Mouse (Mus musculus) midbrain, embryonic 13.5 days (tissue): ENCODE data around the gene Gm42674. TPM values are rescaled to one million over a fixed set of nuclear protein-coding genes. Genes with fewer than 3 reads are reported as not detected.

Experiments used
- ATAC-seq: fragments of 200-750 bp; cut with Nextera tagmentation; 2 replicates; pipeline ENCODE4 v1.8.0; 2017; ENCODE audit warnings: mild to moderate bottlenecking, moderate TSS enrichment, moderate library complexity
- H3K27ac ChIP-seq: fragments of 300-500 bp; sonication (generic); 2 replicates; pipeline ENCODE4 v1.5.1; 2015; ENCODE audit warnings: inconsistent platforms, mild to moderate bottlenecking, moderate library complexity
- H3K27me3 ChIP-seq: fragments of 300-500 bp; sonication (generic); 2 replicates; pipeline ENCODE4 v1.6.1; 2015; ENCODE audit warnings: mild to moderate bottlenecking, inconsistent platforms
- H3K36me3 ChIP-seq: fragments of 300-500 bp; sonication (generic); 2 replicates; pipeline ENCODE4 v1.6.1; 2015; ENCODE audit warnings: mild to moderate bottlenecking, inconsistent platforms
- H3K4me1 ChIP-seq: fragments of 300-500 bp; sonication (generic); replicated peaks from 2 replicates; pipeline ENCODE4 v1.6.1; 2015; ENCODE audit warnings: inconsistent platforms
- H3K4me2 ChIP-seq: fragments of 300-500 bp; sonication (generic); replicated peaks from 2 replicates; pipeline ENCODE4 v1.6.1; 2015; ENCODE audit warnings: moderate library complexity, mild to moderate bottlenecking, inconsistent platforms
- H3K4me3 ChIP-seq: fragments of 300-500 bp; sonication (generic); replicated peaks from 2 replicates; pipeline ENCODE4 v1.5.1; 2015; ENCODE audit warnings: mild to moderate bottlenecking, inconsistent platforms
- H3K9ac ChIP-seq: fragments of 300-500 bp; sonication (generic); replicated peaks from 2 replicates; pipeline ENCODE4 v1.6.1; 2015; ENCODE audit warnings: mild to moderate bottlenecking, inconsistent platforms
- H3K9me3 ChIP-seq: fragments of 300-500 bp; sonication (generic); 2 replicates; pipeline ENCODE4 v1.6.1; 2016; ENCODE audit warnings: mild to moderate bottlenecking, inconsistent platforms
- WGBS: fragments of 180-500 bp; shearing (Covaris S2); methylation state at CpG from one replicate; pipeline ENCODE4 v1.1.7; 2015; 5-methylcytosine and 5-hydroxymethylcytosine counted together
- polyA plus RNA-seq: library from polyadenylated mRNA; unstranded; fragments of >200 nt; fragmentation: Nextera tagmentation; extraction: Ambion mirVana; gene quantifications from 2 replicates; pipeline ENCODE4 v1.2.1, GENCODE M21; 2015

The Gm42674 gene
- not detected in 2 replicates for polyA plus RNA-seq

DNA sequence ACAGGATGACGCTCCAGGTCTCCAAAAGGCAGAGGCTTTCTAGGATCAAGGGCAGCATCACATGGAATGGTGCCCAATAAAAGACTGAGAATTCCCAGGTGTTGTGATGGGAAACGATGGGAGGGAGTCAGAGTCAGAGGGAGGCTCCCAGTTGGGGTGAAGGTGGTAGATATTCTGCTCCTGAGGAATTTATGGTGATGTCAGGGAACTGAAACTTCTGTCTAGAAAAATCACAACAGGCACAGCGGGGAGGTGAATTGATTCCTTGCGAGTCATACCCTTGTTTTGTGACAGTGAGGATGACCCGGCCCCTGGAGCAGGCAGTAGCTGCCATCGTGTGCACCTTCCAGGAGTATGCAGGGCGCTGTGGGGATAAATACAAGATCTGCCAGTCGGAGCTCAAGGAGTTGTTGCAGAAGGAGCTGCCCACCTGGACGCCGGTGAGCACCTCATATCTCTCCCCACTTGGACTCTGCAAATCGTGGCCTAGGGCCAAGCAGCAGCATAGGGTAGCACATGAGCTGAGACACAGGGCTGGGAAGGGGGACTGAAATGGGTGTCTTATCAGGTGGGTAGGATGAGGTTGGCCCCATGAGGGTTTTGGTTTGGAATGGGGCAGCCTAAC is at the start of gene Gm42674:
Gm42674 (plus strand) TSS at position 419 of the 625 bp plus-strand sequence.
- Histone ChIP-seq H3K9ac (no peak within 1 kb of the TSS), H3K27me3 (no peaks in the 10 kb centered on the region), H3K9me3 (no peaks in the 10 kb centered on the region), H3K4me2 (no peak within 1 kb of the TSS), H3K36me3 (no peaks in the 10 kb centered on the region), H3K27ac (no peak within 1 kb of the TSS), H3K4me3 (no peak within 1 kb of the TSS), H3K4me1 (no peaks in the 10 kb centered on the region)
- ATAC-seq: no peak
- WGBS: 85% methylated on average over 11 of the region's 11 CpGs

DNA sequence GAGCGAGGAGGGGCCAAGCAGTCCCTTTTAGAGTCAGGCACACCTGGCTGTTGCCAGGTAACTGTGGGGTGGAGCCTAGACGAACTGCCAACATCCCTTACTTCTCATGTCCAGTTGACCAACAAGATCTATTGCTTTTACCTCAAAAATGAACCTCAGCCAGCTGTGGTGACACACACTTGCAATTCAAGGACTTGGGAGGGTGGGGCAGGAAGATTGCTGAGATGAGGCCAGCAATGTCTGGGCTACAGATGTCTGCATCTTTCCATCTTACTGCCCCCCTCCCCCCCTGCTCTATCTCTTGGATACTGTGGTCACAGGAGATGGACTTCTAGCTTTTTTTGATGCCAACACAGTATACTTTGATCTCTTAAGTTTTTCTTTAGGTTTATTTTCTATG is 49.5 kb upstream of the Gm42674 start:
- WGBS: 86% methylated on average over 2 of the region's 2 CpGs
- ATAC-seq: no peak

DNA sequence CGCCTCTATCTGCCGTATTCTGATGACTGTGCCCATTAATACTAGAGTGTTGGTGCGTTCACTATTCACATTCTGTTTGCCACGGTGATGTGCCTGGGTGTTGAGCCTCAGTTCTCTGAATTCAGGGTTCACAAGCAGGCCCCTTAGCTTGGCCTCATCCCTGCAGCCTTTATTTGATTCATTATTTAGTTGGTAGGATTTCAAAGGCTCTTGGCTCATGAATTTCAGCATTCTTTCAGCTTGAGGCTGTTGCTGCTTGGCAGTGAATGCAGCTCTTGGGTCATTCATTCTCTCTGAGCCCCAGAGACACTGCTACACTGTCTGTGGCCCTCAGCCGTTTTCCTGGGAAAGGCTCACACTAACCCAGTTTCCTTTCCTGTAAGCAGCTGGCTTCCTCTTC is 45.8 kb upstream of the Gm42674 start:
- no peak overlapping the region for H3K27ac ChIP-seq
- H3K4me1 ChIP-seq: peaks cover 4% of the 10 kb centered on the region; the same call in 1 of the 2 replicates
- 29% methylated on average over 5 of the region's 5 CpGs for WGBS
- no peaks in the 10 kb centered on the region for H3K27me3 ChIP-seq
- no peak overlapping the region for H3K4me3 ChIP-seq
- H3K9me3 ChIP-seq: no peaks in the 10 kb centered on the region
- H3K4me2 ChIP-seq: no peak overlapping the region
- H3K36me3 ChIP-seq: no peaks in the 10 kb centered on the region
- no peak overlapping the region for H3K9ac ChIP-seq
- peak; percentile 80 for ATAC-seq

More for the DNA sequence above, 49.5 kb upstream of the Gm42674 start:
- no peaks in the 10 kb centered on the region for H3K27me3 ChIP-seq
- no peak overlapping the region for H3K9ac ChIP-seq
- H3K4me3 ChIP-seq: no peak overlapping the region
- H3K27ac ChIP-seq: no peak overlapping the region
- no peak overlapping the region for H3K4me2 ChIP-seq
- H3K36me3 ChIP-seq: no peaks in the 10 kb centered on the region
- H3K9me3 ChIP-seq: no peaks in the 10 kb centered on the region
- peaks cover 4% of the 10 kb centered on the region; the same call in 1 of the 2 replicates for H3K4me1 ChIP-seq

DNA sequence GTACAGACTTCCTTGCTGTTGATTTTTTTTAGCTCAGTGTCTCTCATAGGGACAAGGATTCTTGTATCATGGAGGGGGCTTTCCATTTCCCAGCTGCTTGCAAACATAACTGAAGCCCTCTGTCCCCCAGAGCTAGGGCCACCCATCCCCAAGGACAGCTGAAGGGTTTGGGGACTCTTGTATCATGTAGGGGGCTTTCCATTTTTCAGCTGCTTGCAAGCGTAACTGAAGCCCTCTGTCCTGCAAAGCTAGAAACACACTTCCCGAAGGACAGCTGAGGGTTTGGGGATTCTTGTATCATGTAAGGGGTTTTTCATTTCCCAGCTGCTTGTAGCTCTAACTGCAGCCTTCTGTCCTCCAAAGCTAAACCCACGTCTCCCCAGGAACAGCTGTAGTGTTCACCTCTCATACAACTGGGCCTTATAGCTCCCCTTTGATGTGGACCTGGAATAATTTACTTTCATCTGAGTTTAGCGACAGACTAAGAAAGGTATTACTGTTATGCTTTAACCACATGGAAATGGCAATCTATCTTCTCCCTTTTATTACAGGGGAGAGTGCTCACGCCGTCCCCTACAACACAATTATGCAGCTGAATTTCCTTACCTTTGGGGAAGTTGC is 41.6 kb upstream of the Gm42674 start, which contains the start of gene S100a3:
S100a3 (plus strand) TSS at position 571 of the 621 bp plus-strand sequence.
- no peaks in the 10 kb centered on the region for H3K36me3 ChIP-seq
- H3K4me1 ChIP-seq: peaks cover 4% of the 10 kb centered on the region; the same call in 1 of the 2 replicates
- WGBS: 89% methylated on average over 6 of the region's 6 CpGs
- no peaks in the 10 kb centered on the region for H3K27me3 ChIP-seq
- no peak for ATAC-seq
- H3K27ac ChIP-seq: no peak within 1 kb of the TSS
- H3K9me3 ChIP-seq: no peaks in the 10 kb centered on the region
- H3K9ac ChIP-seq: no peak within 1 kb of the TSS
- no peak within 1 kb of the TSS for H3K4me2 ChIP-seq
- no peak within 1 kb of the TSS for H3K4me3 ChIP-seq

DNA sequence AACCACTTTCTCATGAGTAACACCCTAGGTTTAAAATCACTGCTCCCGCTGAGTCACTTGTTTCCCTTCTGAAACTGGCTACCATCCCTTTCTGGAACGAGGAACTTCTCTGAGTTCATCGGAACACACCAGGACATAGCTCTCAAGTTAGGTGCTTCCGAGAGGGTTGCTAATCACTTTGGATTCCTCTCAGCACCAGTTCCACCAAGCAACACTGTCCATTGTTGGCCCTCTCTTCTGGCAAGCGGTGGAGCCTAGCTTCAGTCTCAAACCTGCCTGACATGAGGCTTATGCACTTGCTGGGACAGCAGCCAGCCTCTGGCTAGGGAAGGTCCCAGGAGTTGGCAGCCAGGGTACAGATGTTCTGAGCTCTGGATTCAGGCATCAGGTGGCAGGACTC is 27.0 kb upstream of the Gm42674 start:
- Histone ChIP-seq H3K9me3 (no peaks in the 10 kb centered on the region), H3K9ac (no peak overlapping the region), H3K4me2 (no peak overlapping the region), H3K27me3 (no peaks in the 10 kb centered on the region), H3K36me3 (no peaks in the 10 kb centered on the region), H3K27ac (no peak overlapping the region), H3K4me3 (no peak overlapping the region), H3K4me1 (no peaks in the 10 kb centered on the region)
- 83% methylated on average over 5 of the region's 5 CpGs for WGBS
- no peak for ATAC-seq

DNA sequence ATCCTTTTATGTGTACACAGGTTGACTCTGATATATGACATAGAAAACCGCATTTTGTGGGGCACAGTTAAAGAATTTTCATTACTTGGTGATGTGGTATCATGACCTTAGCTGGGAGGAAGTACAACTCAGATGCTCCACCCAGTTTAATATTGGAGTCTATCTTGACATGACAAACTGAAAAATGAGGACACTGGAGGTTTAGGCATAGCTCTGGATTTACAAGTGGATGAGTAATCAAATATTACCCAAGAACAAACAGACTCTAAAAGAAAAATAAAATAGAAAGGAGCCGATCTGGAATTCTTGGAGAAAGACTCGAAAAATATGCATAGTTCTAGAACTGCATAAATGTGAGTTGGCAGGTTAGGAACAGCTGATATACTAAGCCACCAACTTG is 26.4 kb upstream of the Gm42674 start:
- Histone ChIP-seq H3K4me1 (no peaks in the 10 kb centered on the region), H3K4me2 (no peak overlapping the region), H3K27ac (no peak overlapping the region), H3K4me3 (no peak overlapping the region), H3K27me3 (no peaks in the 10 kb centered on the region), H3K9me3 (no peaks in the 10 kb centered on the region), H3K36me3 (no peaks in the 10 kb centered on the region), H3K9ac (no peak overlapping the region)
- ATAC-seq: no peak
- 93% methylated on average over 3 of the region's 3 CpGs for WGBS

DNA sequence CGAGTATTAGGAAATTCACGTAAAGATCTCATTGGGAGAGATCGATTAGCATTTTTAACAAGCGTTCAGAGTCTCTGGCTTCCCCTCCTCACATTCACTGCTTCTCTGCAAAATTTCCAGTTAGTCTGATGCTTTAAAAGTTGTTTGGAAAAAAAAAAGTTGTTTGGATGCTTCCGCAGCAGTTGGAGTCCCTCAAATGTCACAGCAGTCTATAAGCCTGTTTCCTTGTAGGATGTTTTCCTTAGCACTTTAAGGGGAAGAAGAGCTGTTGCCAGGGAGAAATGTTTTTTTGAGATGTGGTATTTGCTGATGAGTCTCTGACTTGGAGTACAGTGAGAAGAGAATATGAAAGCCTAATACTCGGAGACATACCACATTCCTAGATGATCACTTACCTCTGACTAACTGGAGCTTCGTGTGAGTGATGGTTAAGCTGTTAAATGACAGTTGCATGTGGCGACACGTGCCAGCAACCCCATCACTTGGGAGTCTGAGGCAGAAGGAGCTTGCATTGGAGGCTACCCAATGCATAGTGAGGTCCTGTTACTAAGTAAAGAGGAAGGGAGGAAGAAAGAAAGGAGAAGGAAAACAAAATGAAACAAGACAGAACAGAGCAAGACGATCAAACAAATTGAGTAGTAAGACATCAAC is 25.2 kb upstream of the Gm42674 start:
- 74% methylated on average over 10 of the region's 10 CpGs for WGBS
- Histone ChIP-seq H3K4me1 (no peaks in the 10 kb centered on the region), H3K4me2 (no peak overlapping the region), H3K27ac (no peak overlapping the region), H3K36me3 (no peaks in the 10 kb centered on the region), H3K4me3 (no peak overlapping the region), H3K9me3 (no peaks in the 10 kb centered on the region), H3K27me3 (no peaks in the 10 kb centered on the region), H3K9ac (no peak overlapping the region)
- no peak for ATAC-seq

DNA sequence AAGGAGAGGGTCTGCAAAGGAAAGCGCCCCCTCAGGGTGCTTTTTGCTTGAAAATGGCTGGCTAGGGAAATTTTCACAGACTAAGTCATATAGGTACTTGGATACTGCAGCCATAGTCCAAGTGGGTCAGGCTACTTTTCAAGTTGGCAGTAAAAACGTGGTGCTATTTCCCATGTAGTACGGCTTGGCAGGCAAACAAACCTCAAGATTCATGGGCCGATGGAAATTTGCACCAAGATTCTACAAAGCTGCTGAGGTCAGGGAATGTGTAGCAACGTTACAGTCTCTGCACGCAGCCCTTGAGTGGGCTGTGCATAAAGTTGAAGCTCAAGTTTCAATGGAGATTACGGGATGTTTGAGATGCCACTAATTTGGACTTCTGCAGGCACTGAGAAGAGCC is 22.3 kb upstream of the Gm42674 start:
- Histone ChIP-seq H3K4me2 (no peak overlapping the region), H3K36me3 (no peaks in the 10 kb centered on the region), H3K4me3 (no peak overlapping the region), H3K9me3 (no peaks in the 10 kb centered on the region), H3K9ac (no peak overlapping the region), H3K27me3 (no peaks in the 10 kb centered on the region), H3K27ac (no peak overlapping the region), H3K4me1 (no peaks in the 10 kb centered on the region; the same call in 1 of the 2 replicates)
- 85% methylated on average over 7 of the region's 7 CpGs for WGBS
- ATAC-seq: no peak

DNA sequence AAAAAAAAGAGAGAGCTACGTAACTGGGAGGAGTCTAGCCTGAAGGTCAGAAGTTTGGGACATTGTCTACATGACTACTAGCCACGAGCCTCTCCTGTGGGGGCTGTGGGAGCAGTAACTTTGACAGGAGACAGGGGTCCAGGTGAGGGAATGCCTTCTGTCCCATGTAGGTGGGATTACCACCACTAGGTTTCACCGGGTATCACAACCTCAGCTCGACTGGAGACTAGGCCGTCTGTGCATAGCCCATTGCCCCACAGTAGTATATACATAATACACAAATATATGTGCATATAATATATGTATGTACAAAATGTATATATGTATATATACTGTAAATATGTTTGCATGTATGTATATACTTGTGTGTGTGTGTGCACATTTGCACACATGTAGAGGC is 20.6 kb upstream of the Gm42674 start:
- no peaks in the 10 kb centered on the region; the same call in 1 of the 2 replicates for H3K4me1 ChIP-seq
- H3K36me3 ChIP-seq: no peaks in the 10 kb centered on the region
- no peak overlapping the region for H3K9ac ChIP-seq
- no peak overlapping the region for H3K4me3 ChIP-seq
- ATAC-seq: no peak
- WGBS: 94% methylated on average over 5 of the region's 5 CpGs
- no peaks in the 10 kb centered on the region for H3K27me3 ChIP-seq
- H3K4me2 ChIP-seq: no peak overlapping the region
- H3K9me3 ChIP-seq: no peaks in the 10 kb centered on the region
- no peak overlapping the region for H3K27ac ChIP-seq

DNA sequence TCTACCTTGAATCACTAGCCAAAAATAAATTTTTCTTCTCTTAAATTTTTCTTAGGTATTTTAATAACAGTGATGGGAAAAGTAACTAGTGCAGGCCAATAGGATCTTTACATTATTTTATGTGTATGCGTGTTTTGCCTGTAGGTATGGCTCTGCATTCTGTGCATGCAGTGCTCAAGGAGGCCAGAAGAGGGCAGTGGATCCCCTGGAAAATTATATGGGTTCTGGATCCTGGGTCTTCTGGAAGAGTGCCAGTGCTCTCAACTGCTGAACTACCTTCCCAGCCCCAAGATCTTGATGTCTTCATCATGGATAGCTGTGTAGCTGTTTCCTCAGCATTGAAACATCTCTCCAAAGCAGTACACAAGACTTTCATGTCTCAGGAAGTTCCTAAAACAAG is 19.5 kb upstream of the Gm42674 start:
- no peaks in the 10 kb centered on the region for H3K9me3 ChIP-seq
- no peak overlapping the region for H3K4me2 ChIP-seq
- WGBS: 95% methylated on average over 1 of the region's 1 CpGs
- H3K27ac ChIP-seq: no peak overlapping the region
- no peaks in the 10 kb centered on the region; the same call in 1 of the 2 replicates for H3K4me1 ChIP-seq
- no peaks in the 10 kb centered on the region for H3K27me3 ChIP-seq
- H3K36me3 ChIP-seq: no peaks in the 10 kb centered on the region
- no peak overlapping the region for H3K4me3 ChIP-seq
- H3K9ac ChIP-seq: no peak overlapping the region
- ATAC-seq: no peak

DNA sequence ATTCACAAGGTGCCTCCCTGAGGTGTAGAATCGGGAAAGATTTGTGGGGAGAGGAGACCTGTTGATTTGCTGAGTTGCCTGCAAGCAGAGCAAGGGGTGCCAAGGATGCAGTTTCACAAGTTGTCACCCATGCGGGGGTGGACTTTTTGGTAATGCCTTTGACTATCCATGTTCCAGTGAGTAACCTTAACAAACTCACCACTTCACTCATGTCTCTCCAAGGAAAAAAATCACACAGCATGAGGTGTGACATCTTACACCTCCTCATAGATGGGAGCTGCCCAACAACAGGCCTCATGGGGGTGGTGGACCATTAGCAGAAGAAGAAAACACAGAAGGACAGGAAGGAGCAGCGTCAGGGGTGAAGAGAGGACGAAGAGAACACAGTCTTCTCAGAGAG is 19.1 kb upstream of the Gm42674 start:
- Histone ChIP-seq H3K9ac (no peak overlapping the region), H3K36me3 (no peaks in the 10 kb centered on the region), H3K27me3 (no peaks in the 10 kb centered on the region), H3K4me3 (no peak overlapping the region), H3K9me3 (no peaks in the 10 kb centered on the region), H3K27ac (no peak overlapping the region), H3K4me1 (no peaks in the 10 kb centered on the region; the same call in 1 of the 2 replicates), H3K4me2 (no peak overlapping the region)
- ATAC-seq: no peak
- WGBS: 91% methylated on average over 4 of the region's 4 CpGs

DNA sequence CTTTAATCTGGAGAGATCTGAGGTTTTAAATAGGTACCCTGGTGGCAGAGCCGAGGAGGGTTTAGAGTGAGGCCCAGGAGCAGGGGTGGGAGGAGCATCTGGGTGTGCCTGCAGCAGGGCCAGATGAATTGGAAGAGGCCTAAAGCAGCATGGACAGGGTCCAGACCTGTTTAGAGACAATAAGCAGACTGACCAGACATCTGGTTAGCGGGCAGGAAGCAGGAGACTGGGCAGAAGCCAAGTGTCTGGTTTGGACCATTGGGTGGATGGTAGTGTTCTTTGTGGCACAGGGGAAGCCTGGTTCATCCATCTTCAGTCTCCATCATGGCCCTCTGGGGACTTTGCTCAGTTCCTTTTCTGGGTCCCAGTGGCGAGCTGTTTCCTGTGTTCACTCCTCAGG is 17.8 kb upstream of the Gm42674 start:
- WGBS: 62% methylated on average over 3 of the region's 3 CpGs
- Histone ChIP-seq H3K4me3 (no peak overlapping the region), H3K27ac (no peak overlapping the region), H3K36me3 (no peaks in the 10 kb centered on the region), H3K4me2 (no peak overlapping the region), H3K27me3 (no peaks in the 10 kb centered on the region), H3K4me1 (no peaks in the 10 kb centered on the region; the same call in 1 of the 2 replicates), H3K9ac (no peak overlapping the region), H3K9me3 (no peaks in the 10 kb centered on the region)
- no peak for ATAC-seq
